Mouse (Mus musculus) bone marrow macrophage, adult 2 months (primary cell): ENCODE data around the gene Rab3a.

Experiments
- CTCF ChIP-seq: IDR thresholded peaks from 2 replicates; pipeline ENCODE4 v1.5.1; 2012; ENCODE audit warnings: low read depth, mild to moderate bottlenecking, low read length, moderate library complexity
- POLR2A ChIP-seq: IDR thresholded peaks from 2 replicates; pipeline ENCODE4 v1.6.1; 2012; ENCODE audit warnings: mild to moderate bottlenecking, low read depth, low read length, borderline replicate concordance

GRCm38 (mm10) chr8:70786291-70787050, 32.0 kb downstream of the Rab3a start:
- no peak for TF ChIP-seq CTCF
- TF ChIP-seq POLR2A = no peak
